Mouse (Mus musculus) ES-Bruce4 (cell line): ENCODE measurements around the gene Gm12184.

Experiments
- CTCF ChIP-seq: IDR thresholded peaks from one replicate; pipeline ENCODE4 v1.8.1; 2011; ENCODE audit warnings: low read depth, low read length
- EP300 ChIP-seq: IDR thresholded peaks from 2 replicates; pipeline ENCODE4 v1.6.1; 2011; ENCODE audit warnings: low read depth, low read length; ENCODE audit not compliant: insufficient read depth
- POLR2A ChIP-seq: IDR thresholded peaks from one replicate; pipeline ENCODE4 v1.8.1; 2011; ENCODE audit warnings: low read length; ENCODE audit not compliant: insufficient read depth

GRCm38 (mm10) chr11:48775483-48775882, 51.0 kb downstream of the Gm12184 start:
- no peak for TF ChIP-seq POLR2A
- peak; percentile 8 for TF ChIP-seq CTCF
- TF ChIP-seq EP300 = no peak
